ENCODE assay signal across 8 mouse cellular contexts in genomic region chr16:93712189-93712885, GRCm38 (mm10). TPM values are rescaled to one million over a fixed set of nuclear protein-coding genes. Genes with fewer than 3 reads are reported as not detected.
DNase-seq lines count a peak whose midpoint lies in the region; ATAC-seq and TF ChIP-seq lines count a peak whose summit lies in the region.

No protein-coding gene starts in this region.

- TF ChIP-seq POLR2A in cerebellum, adult 2 months (IDR thresholded peaks at IDR 0.05; ENCODE audit: borderline replicate concordance, insufficient read depth, low read length) = no peak

- H3K4me1 ChIP-seq in cerebellum, adult 2 months (ENCODE audit: control insufficient read depth, insufficient read depth, low read length) = peaks cover 19% of the 10 kb centered on the region; the same call in 1 of the 2 replicates
- peaks cover 24% of the 10 kb centered on the region for H3K4me1 ChIP-seq in forebrain, embryonic 12.5 days
- H3K4me1 ChIP-seq in liver, embryonic 13.5 days (replicated peaks) = peaks cover 52% of the 10 kb centered on the region
- H3K4me1 ChIP-seq in stomach, embryonic 16.5 days (ENCODE audit: control insufficient read depth, insufficient read depth, low read length) = peaks cover 15% of the 10 kb centered on the region

- H3K9ac ChIP-seq in forebrain, embryonic 12.5 days = peak overlapping the region; percentile 77
- peak overlapping the region; percentile 96 for H3K9ac ChIP-seq in liver, embryonic 13.5 days
- peak overlapping the region; percentile 84 for H3K9ac ChIP-seq in stomach, embryonic 16.5 days (ENCODE audit: low read length)

- peak overlapping the region; percentile 93 for H3K4me2 ChIP-seq in forebrain, embryonic 12.5 days
- H3K4me2 ChIP-seq in liver, embryonic 13.5 days = peak overlapping the region; percentile 100
- peak overlapping the region; percentile 89 for H3K4me2 ChIP-seq in stomach, embryonic 16.5 days (ENCODE audit: low read depth, low read length)

- 2% methylated on average over 31 of the region's 31 CpGs for WGBS in cerebellum, adult 2 months
- WGBS in forebrain, embryonic 12.5 days = 12% methylated on average over 31 of the region's 31 CpGs
- 5% methylated on average over 31 of the region's 31 CpGs for WGBS in liver, embryonic 13.5 days (ENCODE audit: insufficient replicate concordance)
- WGBS in stomach, embryonic 16.5 days = 7% methylated on average over 31 of the region's 31 CpGs

- peak overlapping the region; percentile 53 for H3K27ac ChIP-seq in cerebellum, adult 2 months (ENCODE audit: insufficient read depth, low read length)
- peak overlapping the region; percentile 53; the same call in 1 of the 2 replicates for H3K27ac ChIP-seq in forebrain, embryonic 12.5 days
- peak overlapping the region; percentile 91 for H3K27ac ChIP-seq in liver, embryonic 13.5 days
- peak overlapping the region; percentile 29 for H3K27ac ChIP-seq in stomach, embryonic 16.5 days (ENCODE audit: low read length)

- H3K4me3 ChIP-seq in cerebellum, adult 2 months (replicated peaks; ENCODE audit: insufficient read depth, low read depth, low read length) = peak overlapping the region; percentile 54
- H3K4me3 ChIP-seq in forebrain, embryonic 12.5 days (replicated peaks) = peak overlapping the region; percentile 71
- peak overlapping the region; percentile 81 for H3K4me3 ChIP-seq in liver, embryonic 13.5 days (replicated peaks)
- peak overlapping the region; percentile 84 for H3K4me3 ChIP-seq in stomach, embryonic 16.5 days (replicated peaks; ENCODE audit: low read length)

- no peak; the same call in 1 of the 2 replicates for ATAC-seq in forebrain, embryonic 12.5 days (ENCODE audit: low FRiP score)
- ATAC-seq in liver, embryonic 13.5 days (ENCODE audit: low read depth) = peak; percentile 55
- no peak; the same call in 1 of the 2 replicates for ATAC-seq in stomach, embryonic 16.5 days (ENCODE audit: insufficient read depth, low FRiP score)

- H3K36me3 ChIP-seq in forebrain, embryonic 12.5 days (replicated peaks) = no peaks in the 10 kb centered on the region
- no peaks in the 10 kb centered on the region for H3K36me3 ChIP-seq in liver, embryonic 13.5 days
- no peaks in the 10 kb centered on the region for H3K36me3 ChIP-seq in stomach, embryonic 16.5 days (ENCODE audit: control insufficient read depth, insufficient read depth, low read length)

- H3K27me3 ChIP-seq in cerebellum, adult 2 months (ENCODE audit: control insufficient read depth, insufficient read depth, low read length) = no peaks in the 10 kb centered on the region
- peaks cover 24% of the 10 kb centered on the region for H3K27me3 ChIP-seq in forebrain, embryonic 12.5 days
- no peaks in the 10 kb centered on the region for H3K27me3 ChIP-seq in liver, embryonic 13.5 days
- H3K27me3 ChIP-seq in stomach, embryonic 16.5 days (ENCODE audit: control insufficient read depth, insufficient read depth, low read length) = no peaks in the 10 kb centered on the region; the same call in 1 of the 2 replicates

- no peak for DNase-seq in cerebellum, adult 2 months
- no peak for DNase-seq in cerebellum, postnatal 36 days
- peak; percentile 44 to 55 for DNase-seq in right cerebral cortex, adult 2 months (ENCODE audit: low spot score in 2 of 2)
- DNase-seq in right cerebral cortex, postnatal 10 days (ENCODE audit: low spot score in 2 of 2) = no peak
- DNase-seq in liver, embryonic 13.5 days = peak; percentile 61
- DNase-seq in adrenal gland, adult (ENCODE audit: inconsistent age in 2 of 2, low spot score in 1 of 2) = no peak

- H3K9me3 ChIP-seq in forebrain, embryonic 12.5 days = no peaks in the 10 kb centered on the region
- no peaks in the 10 kb centered on the region for H3K9me3 ChIP-seq in liver, embryonic 13.5 days (replicated peaks)
- H3K9me3 ChIP-seq in stomach, embryonic 16.5 days (replicated peaks; ENCODE audit: control insufficient read depth, low read length) = no peaks in the 10 kb centered on the region

- no peak for TF ChIP-seq CTCF in cerebellum, adult 2 months (IDR thresholded peaks at IDR 0.05; ENCODE audit: borderline replicate concordance, insufficient read depth, low read depth, low read length)

RNA-seq across cellular contexts. Expression of gene Dop1b, which starts 0.6 kb away (rescaled TPM):
- 102 and 103 TPM in 2 replicates for polyA plus RNA-seq in cerebellum, adult 2 months (2012; rRNA removed)
- 19.2 and 19.6 TPM in 2 replicates for polyA plus RNA-seq in forebrain, embryonic 12.5 days (2016; fragmentation: Nextera tagmentation; extraction: Ambion mirVana)
- polyA plus RNA-seq in liver, embryonic 13.5 days (2015; fragmentation: Nextera tagmentation; extraction: Ambion mirVana) = 8.7 and 10.3 TPM in 2 replicates
- 27.8 and 35.6 TPM in 2 replicates for polyA plus RNA-seq in stomach, embryonic 16.5 days (2015; fragmentation: Nextera tagmentation; extraction: Ambion mirVana)

RNA-seq across cellular contexts. Expression of gene Cbr3, which starts 29.3 kb away (rescaled TPM):
- polyA plus RNA-seq in cerebellum, adult 2 months (2012; rRNA removed) = 5.3 and 6.2 TPM in 2 replicates
- 0.33 and 0.45 TPM in 2 replicates for polyA plus RNA-seq in forebrain, embryonic 12.5 days (2016; fragmentation: Nextera tagmentation; extraction: Ambion mirVana)
- polyA plus RNA-seq in liver, embryonic 13.5 days (2015; fragmentation: Nextera tagmentation; extraction: Ambion mirVana) = 0.16 and 0.28 TPM in 2 replicates
- 34.8 and 46.2 TPM in 2 replicates for polyA plus RNA-seq in stomach, embryonic 16.5 days (2015; fragmentation: Nextera tagmentation; extraction: Ambion mirVana)

Comparison
In these comparisons a context has a peak if more than half of its experiments do, and no peak if none do; other contexts are left out.
1. DNase-seq: peak in right cerebral cortex, adult 2 months (2 of 2) and liver, embryonic 13.5 days (single experiment); none in cerebellum, adult 2 months (0 of 2), cerebellum, postnatal 36 days (0 of 2), right cerebral cortex, postnatal 10 days (0 of 2) and adrenal gland, adult (0 of 2).
2. H3K27ac ChIP-seq: peak in every context shown above with its lines; median percentile 91 in liver, embryonic 13.5 days; 53 in cerebellum, adult 2 months; 53 in forebrain, embryonic 12.5 days; 29 in stomach, embryonic 16.5 days.
3. Peak in every context shown above with its lines, with median percentiles within 50 percentile points of each other: H3K4me3 ChIP-seq, H3K4me2 ChIP-seq and H3K9ac ChIP-seq.